Mouse (Mus musculus) adrenal gland, adult (tissue): ENCODE data around the gene Lamp1.

ENCODE experiments used
- DNase-seq, 2 experiments: peaks; one replicate each; pipeline ENCODE4 v3.0.0; 2022 to 2023; ENCODE audit warnings: low spot score in 1 of 2; ENCODE audit not compliant: inconsistent age in 2 of 2

Lamp1 gene

GRCm38 (mm10) chr8:13162098-13162497, 3.1 kb downstream of the Lamp1 start:
- peak; percentile 59 to 75 for DNase-seq

DNA sequence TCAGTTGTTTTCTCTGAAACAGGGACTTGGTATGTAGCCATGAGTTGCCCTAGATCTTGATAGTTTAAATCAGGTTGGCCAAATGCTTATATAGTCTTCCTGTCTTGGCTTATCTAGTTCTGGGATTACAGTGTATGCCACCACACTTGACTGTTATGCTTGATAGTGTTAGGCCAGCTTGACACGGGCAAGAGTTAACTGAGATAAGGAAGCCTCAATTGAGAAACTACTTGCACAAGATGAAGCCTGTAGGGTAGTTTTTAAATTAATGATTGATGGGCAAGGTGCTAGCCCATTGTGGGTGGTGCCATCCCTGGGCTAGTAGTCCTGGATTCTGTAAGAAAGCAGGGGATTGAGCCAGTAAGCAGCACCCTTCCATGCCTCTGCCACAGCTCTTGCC, 4.6 kb downstream of the Lamp1 start:
- no peak for DNase-seq

DNA sequence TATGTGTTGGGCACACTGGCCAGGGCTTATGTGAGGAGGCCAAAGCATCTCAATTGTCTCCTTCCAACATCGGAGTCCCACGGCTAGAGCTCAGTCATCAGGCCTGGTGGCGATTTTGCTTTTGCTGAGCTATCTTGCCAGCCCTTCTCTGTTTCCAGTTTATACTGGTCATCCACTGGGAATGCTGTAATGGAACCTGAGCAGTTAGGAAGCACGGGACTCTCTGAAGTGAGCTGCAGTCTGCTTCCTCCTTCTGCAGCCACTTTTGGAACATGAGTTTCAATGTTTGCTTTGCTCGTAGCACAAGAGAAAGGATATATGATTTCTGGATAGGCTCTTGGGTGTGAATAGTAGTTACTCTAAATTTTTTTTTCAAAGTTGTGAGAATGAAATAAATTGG, 5.4 kb downstream of the Lamp1 start:
- DNase-seq, result no peak

- DNase-seq, result no peak
These were observed 11.5 kb downstream of the Lamp1 start for GRCm38 (mm10) chr8:13170510-13170909.

DNA sequence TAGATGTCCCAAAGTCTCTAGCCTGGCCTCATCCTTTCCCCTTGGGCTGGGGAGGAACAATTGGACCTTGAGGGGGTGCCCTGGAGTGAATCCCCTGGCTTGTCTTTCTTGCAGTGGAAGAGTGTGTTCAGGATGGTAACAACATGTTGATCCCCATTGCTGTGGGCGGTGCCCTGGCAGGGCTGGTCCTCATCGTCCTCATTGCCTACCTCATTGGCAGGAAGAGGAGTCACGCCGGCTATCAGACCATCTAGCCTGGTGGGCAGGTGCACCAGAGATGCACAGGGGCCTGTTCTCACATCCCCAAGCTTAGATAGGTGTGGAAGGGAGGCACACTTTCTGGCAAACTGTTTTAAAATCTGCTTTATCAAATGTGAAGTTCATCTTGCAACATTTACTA, 15.3 kb downstream of the Lamp1 start:
- DNase-seq, result no peak

- no peak for DNase-seq
These were observed 15.8 kb downstream of the Lamp1 start for GRCm38 (mm10) chr8:13174811-13175210.

- DNase-seq, result no peak
These were observed 16.7 kb downstream of the Lamp1 start for GRCm38 (mm10) chr8:13175650-13176049.

- no peak for DNase-seq
These were observed 18.4 kb downstream of the Lamp1 start for GRCm38 (mm10) chr8:13177173-13177852.

- no peak for DNase-seq
These were observed 19.2 kb downstream of the Lamp1 start for GRCm38 (mm10) chr8:13178137-13178536.

DNA sequence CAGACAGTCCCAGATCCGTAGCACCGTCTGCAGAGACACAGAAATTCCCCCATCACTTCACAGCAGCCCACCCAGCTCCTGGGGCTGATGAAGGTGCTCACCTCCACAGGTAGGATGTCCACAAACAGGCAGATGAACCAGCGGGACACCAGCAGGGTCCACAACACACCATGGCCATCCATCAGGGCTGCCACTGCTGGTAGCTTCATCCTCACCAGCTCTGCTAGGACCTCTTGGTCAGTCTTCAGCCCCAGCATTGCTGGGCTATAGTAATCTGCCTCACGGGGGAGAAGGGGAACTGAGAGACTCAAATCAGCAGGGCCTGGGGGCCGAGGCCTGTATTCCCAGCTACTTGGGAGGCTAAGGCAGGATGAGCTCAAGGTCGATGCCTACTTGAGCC, 20.5 kb downstream of the Lamp1 start:
- DNase-seq, result no peak

DNA sequence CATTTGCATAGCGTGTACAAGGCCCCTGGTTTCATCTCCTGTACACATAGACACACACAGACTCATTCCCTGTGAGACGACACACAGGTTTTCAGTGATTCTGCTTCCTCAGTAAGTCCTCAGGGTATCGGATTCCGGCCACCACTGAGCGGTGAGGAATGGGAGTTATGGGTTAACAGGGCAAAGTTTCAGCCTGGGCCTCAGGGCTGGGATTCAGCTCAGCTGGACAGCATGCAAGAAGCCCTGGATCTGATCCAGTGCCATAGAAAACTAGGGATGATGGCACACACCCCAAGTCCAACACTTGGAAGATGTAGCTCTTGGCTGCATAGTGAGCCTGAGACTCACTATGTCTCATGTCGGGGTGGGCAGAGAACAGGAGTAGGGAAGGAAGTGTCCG, 21.0 kb downstream of the Lamp1 start:
- peak in 1 of 2 experiments; percentile 62 for DNase-seq

DNA sequence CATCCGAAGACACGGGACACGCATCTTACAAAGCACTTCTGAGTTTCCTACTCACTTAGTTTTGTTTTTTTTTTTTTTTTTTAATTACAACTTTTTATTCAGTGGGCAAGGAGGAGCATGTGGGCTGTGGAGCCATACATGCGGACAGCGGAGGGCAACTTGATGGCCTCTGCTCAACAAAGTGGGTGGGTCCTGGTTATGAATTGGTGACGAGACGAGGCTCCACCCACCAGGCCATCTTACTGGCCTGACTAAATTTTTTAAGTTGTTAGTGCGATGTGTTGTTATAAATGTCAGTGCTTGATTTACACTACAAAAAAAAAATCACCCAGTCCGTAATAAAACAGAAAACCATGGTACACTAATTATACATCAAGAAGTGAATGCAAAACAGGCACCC, 21.4 kb downstream of the Lamp1 start:
- no peak for DNase-seq

GRCm38 (mm10) chr8:13180911-13181690, 22.1 kb downstream of the Lamp1 start:
- DNase-seq, result peak; percentile 67 to 82

DNA sequence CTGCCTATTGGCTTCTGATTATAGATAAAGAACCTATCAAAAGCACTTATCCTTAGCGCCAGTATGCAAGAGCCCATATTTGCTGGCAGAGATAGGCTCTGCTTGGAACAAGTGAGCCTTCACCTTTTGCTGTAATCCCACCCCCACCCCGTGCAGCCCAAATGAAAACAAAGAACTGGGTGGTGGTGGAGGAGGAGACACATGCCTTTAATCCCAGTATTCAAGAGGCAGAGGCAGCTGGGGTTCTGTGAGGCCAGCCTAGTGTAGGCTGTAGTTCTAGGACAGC, 22.7 kb downstream of the Lamp1 start:
- DNase-seq, result no peak

- DNase-seq, result no peak
These were observed 27.9 kb downstream of the Lamp1 start for GRCm38 (mm10) chr8:13186819-13187218.

GRCm38 (mm10) chr8:13187229-13187628, 28.3 kb downstream of the Lamp1 start:
- no peak for DNase-seq

DNA sequence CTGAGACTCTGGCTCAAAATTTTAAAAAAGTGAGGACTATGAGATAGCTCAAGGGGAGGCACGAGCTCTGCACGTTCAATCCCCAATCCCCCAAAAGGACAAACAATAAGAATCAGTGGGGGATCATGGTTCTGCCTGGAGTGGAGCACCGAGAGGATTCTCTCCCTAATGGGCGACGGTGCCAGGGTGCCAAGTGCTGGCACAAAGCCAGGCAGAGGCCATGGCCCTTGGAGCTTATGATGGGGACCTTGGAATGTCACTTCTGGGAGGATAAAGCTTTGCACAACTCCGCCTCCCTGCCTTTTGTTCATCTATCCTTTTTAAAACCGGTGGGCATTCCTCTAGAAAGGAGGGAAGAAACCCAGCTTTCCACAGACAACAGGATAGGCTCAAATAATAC, 28.7 kb downstream of the Lamp1 start:
- peak; percentile 46 to 83 for DNase-seq

GRCm38 (mm10) chr8:13188052-13188555, 29.1 kb downstream of the Lamp1 start:
- no peak for DNase-seq

DNA sequence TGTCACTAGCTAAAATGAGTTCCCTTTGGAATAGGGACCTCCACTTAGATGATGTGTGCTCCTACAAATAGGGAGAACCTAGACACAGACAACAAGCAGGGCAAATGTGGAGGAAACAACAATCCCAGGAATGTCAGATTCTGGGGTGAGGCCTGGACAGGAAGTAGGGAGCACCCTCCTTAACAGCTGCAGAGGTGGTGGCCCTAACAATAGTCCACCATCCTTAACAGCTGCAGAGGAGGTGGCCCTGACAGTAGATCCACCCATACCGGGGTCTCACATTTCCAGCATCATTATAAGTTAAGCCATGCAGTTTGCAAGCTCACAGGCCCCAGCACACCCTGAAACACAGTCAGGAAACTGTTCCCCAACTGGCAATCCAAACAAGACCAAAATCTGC, 29.9 kb downstream of the Lamp1 start:
- no peak for DNase-seq

DNA sequence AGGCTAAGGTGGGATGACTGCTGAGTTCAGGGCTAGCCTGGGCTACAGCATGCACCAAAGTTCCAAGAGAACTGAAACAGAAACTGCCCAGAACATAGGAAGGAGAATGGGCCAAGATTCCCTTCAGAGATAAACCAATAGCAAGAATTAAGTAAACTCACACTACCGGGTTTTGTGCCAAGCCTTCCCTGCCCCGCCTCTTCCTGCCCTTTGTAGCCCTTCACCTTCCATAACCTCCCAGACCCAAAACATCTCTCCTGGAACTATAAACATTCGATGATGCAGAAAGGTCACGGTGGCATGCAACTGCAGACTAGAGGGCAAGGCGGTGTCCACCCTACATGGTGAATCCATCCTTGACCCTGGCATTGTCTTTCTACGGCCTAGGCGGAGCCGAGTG, 31.3 kb downstream of the Lamp1 start:
- no peak for DNase-seq

DNA sequence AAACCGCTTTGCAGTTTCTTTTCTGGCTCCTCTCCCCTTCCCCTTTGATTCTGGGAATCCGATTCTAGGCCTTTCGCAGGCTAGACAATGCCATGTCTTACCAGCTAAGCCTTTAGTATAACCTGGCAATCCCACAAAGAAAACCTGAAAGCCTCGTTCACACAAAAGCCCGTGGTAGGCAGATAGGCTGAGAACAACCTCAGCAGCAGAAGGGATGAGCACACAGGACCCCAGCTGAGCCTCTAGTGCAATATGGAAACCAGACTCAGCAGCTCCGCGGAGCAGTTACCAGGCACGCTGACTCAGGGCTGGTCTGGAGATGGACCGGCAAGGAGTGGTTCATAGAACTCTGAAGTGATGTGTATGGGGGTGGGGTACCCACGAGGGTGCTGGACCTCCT, 35.9 kb downstream of the Lamp1 start:
- DNase-seq, result no peak

GRCm38 (mm10) chr8:13197493-13197892, 38.5 kb downstream of the Lamp1 start:
- DNase-seq, result no peak
